Mouse (Mus musculus) embryonic facial prominence, embryonic 11.5 days (tissue): ENCODE data around the gene Fgd2. TPM values are rescaled to one million over a fixed set of nuclear protein-coding genes. Genes with fewer than 3 reads are reported as not detected.

Experiments
- ATAC-seq: fragments of 200-750 bp; cut with Nextera tagmentation; replicated peaks from 2 replicates; pipeline ENCODE4 v1.8.0; 2017; ENCODE audit warnings: low read depth; ENCODE audit not compliant: insufficient number of reproducible peaks, low FRiP score, low TSS enrichment
- DNase-seq: peaks from one replicate; pipeline ENCODE4 v3.0.0-alpha.2; 2015; ENCODE audit warnings: low spot score
- H3K27ac ChIP-seq: fragments of 300-500 bp; sonication (generic); replicated peaks from 2 replicates; pipeline ENCODE4 v1.5.1; 2014; ENCODE audit warnings: mild to moderate bottlenecking, low read depth, low read length, control low read depth
- H3K27me3 ChIP-seq: fragments of 300-500 bp; sonication (generic); 2 replicates; pipeline ENCODE4 v1.6.1; 2014; ENCODE audit warnings: mild to moderate bottlenecking, low read length, moderate library complexity, mixed read lengths; ENCODE audit not compliant: control insufficient read depth, insufficient read depth
- H3K36me3 ChIP-seq: fragments of 300-500 bp; sonication (generic); replicated peaks from 2 replicates; pipeline ENCODE4 v1.6.1; 2014; ENCODE audit warnings: low read depth, mild to moderate bottlenecking, low read length, moderate library complexity, mixed read lengths; ENCODE audit not compliant: control insufficient read depth, insufficient read depth
- H3K4me1 ChIP-seq: fragments of 300-500 bp; sonication (generic); 2 replicates; pipeline ENCODE4 v1.6.1; 2014; ENCODE audit warnings: low read length, mixed read lengths; ENCODE audit not compliant: control insufficient read depth, insufficient read depth
- H3K4me2 ChIP-seq: fragments of 300-500 bp; sonication (generic); 2 replicates; pipeline ENCODE4 v1.6.1; 2014; ENCODE audit warnings: low read depth, mild to moderate bottlenecking, control low read depth, low read length, moderate library complexity
- H3K4me3 ChIP-seq: fragments of 300-500 bp; sonication (generic); 2 replicates; pipeline ENCODE4 v1.5.1; 2014; ENCODE audit warnings: low read depth, low read length, control low read depth
- H3K9ac ChIP-seq: fragments of 300-500 bp; sonication (generic); replicated peaks from 2 replicates; pipeline ENCODE4 v1.6.1; 2014; ENCODE audit warnings: mild to moderate bottlenecking, control low read depth, low read length
- H3K9me3 ChIP-seq: fragments of 300-500 bp; sonication (generic); replicated peaks from 2 replicates; pipeline ENCODE4 v1.6.1; 2016; ENCODE audit warnings: mild to moderate bottlenecking, low read length, inconsistent platforms, mixed read lengths; ENCODE audit not compliant: control insufficient read depth
- WGBS: fragments of 180-500 bp; shearing (Covaris S2); extraction: QIAGEN DNeasy Blood & Tissue Kit; methylation state at CpG from one replicate; pipeline ENCODE4 v1.1.7; 2014; 5-methylcytosine and 5-hydroxymethylcytosine counted together
- polyA plus RNA-seq: library from polyadenylated mRNA; unstranded; fragments of >200 nt; fragmentation: Nextera tagmentation; extraction: Ambion mirVana; gene quantifications from 2 replicates; pipeline ENCODE4 v1.2.1, GENCODE M21; 2014

Gene Fgd2
- polyA plus RNA-seq, 1 experiment from 2014 or later = 7.0 TPM

DNA sequence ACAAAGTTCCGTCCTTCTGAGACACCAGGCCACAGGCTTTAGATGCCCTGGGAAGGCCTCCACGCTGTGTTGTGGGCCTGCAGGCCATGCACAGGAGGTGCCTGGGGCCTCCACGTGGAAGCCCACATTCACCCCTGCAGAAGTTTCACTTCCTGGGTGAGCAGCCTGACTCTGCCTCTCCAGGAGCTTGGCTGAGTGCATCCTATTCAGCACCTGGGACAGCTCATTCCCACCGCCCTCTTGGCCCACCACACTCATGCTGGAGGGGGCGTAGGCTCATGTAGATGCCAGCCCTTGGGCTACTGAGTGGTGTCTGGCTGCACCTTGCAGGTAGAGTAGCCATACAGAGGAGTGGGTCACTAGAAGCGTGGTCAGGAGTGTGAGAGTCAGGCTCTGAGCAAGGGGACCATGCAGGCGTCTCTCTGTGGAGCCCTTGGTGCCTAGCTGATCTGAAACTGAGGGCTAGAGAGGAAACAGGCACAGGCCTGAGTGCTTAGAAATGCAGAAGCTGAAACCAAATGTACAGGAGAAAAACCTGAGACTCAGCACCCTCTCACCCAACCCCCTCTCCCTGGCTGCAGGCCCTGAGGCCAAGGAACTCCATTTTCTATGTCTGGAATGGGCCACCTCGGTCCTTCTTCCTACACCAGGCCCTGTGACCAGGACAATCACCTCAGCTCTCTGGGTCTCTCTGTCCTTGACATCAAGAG is 1.4 kb downstream of the Fgd2 start:
- 60% methylated on average over 8 of the region's 8 CpGs for WGBS
- Histone ChIP-seq H3K9ac (no peak overlapping the region), H3K4me3 (no peak overlapping the region), H3K4me1 (no peaks in the 10 kb centered on the region), H3K36me3 (no peaks in the 10 kb centered on the region), H3K27me3 (no peaks in the 10 kb centered on the region), H3K9me3 (no peaks in the 10 kb centered on the region), H3K27ac (no peak overlapping the region), H3K4me2 (no peak overlapping the region)
- DNase-seq = peak; percentile 63
- ATAC-seq = no peak

DNA sequence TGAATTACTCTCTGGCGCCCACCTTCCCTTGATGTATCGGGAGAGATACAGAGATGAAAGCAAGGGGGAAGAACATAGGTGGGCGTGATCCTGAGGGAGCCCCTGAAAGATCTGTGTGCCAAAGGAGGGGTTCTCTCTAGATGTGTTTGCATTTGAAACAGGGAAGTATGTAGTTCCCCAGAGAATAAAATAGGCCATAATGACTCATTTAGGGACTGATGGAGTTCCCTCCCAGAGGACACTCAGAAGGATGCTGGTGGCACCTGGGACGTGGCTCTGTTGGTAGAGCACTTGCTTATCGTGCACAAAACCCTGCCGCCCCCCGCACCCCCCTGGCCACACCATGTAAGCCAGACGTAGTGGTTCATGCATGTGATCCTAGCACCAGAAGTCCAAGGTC is 2.4 kb downstream of the Fgd2 start:
- Histone ChIP-seq H3K27ac (no peak overlapping the region), H3K9me3 (no peaks in the 10 kb centered on the region), H3K4me3 (no peak overlapping the region), H3K27me3 (no peaks in the 10 kb centered on the region), H3K36me3 (no peaks in the 10 kb centered on the region), H3K4me1 (no peaks in the 10 kb centered on the region), H3K4me2 (no peak overlapping the region), H3K9ac (no peak overlapping the region)
- ATAC-seq (no peak), DNase-seq (no peak)
- WGBS = 84% methylated on average over 8 of the region's 8 CpGs

DNA sequence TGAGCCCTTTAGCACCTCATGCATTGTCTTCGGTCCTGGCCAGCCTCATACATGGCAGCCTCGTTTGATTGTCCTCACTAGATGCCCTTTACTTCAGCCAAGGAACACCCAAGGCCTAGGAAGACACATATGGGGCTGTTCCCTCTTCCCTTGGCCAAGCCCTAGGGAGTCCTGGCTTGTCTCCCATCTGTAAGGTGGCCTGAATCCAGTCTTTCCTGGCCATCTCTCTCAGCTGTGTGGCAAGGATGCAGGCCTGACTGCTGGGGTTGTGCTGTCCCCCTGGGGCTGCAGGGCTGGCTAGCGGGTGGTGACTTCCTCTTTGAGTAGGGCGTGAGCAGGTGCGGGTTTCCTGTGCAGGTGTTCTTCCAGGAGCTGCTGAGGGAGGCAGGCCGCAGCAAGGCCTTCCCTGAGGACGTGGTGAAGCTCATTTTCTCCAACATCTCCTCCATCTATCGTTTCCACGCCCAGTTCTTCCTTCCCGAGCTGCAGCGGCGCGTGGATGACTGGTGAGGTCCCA is 4.4 kb downstream of the Fgd2 start:
- no peak for DNase-seq
- Histone ChIP-seq H3K4me3 (no peak overlapping the region), H3K27me3 (no peaks in the 10 kb centered on the region), H3K9me3 (no peaks in the 10 kb centered on the region), H3K4me2 (no peak overlapping the region), H3K27ac (no peak overlapping the region), H3K9ac (no peak overlapping the region), H3K36me3 (no peaks in the 10 kb centered on the region), H3K4me1 (no peaks in the 10 kb centered on the region; the same call in 1 of the 2 replicates)
- no peak for ATAC-seq
- 83% methylated on average over 13 of the region's 13 CpGs for WGBS

DNA sequence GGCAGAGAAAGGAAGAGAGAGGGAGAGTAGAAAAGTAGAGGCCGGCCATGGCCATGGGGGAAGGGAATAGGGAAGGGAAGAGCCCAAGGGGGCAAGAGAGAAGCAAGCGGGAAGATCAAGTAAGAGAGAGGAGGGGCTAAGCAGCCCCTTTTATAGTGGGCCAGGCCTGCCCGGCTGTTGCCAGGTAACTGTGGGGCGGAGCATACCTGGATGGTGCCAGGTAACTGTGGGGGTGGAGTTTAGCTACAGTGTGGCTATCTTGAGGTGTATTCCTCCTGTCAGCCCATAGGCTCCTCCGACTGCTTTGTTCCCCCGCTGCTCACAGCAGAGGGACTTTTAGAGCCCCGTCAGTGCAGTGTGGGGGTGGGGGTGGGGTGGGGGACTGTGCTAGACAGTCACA is 8.0 kb downstream of the Fgd2 start:
- H3K27ac ChIP-seq = no peak overlapping the region
- H3K9ac ChIP-seq = peak overlapping the region; percentile 18; the same call in 1 of the 2 replicates
- no peak for ATAC-seq

DNA sequence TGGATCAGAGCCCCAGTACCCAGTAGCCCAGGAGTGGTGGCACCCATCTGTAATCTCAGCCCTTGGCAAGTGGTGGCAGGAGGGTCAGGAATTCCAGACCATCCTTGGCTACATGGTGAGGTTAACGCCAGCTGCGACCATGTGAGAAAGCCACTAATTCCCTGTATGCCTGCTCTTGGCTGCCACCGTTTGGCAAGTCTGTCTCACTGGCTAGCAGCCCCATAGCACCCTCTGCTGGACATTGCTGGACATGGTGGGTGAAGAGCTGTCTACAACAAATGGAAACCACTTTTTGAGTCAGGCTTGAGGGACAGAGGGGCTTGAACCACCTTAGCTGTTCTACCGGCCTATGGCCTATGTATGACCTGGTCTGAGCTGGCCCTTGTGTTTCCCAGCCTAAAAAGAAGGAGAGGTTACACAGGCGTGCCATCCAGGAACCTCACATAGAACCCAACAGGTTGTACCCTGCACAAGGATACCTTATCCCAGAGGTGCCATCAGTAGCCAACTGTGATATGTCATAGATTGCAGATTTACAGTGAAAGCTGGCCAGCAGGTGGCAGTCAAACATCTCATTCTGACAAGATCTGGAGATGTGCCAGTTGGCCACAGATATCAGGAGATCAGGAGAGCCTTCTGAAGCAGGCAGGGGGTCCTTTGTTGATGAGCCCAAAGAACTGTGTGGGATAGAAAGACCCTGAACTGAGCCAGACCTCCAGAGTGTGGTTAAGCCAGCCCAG is 10.4 kb downstream of the Fgd2 start:
- H3K4me2 ChIP-seq = no peak overlapping the region
- H3K9me3 ChIP-seq = no peaks in the 10 kb centered on the region
- H3K9ac ChIP-seq = no peak overlapping the region
- no peaks in the 10 kb centered on the region for H3K36me3 ChIP-seq
- ATAC-seq = peak; percentile 25; the same call in 1 of the 2 replicates
- H3K4me3 ChIP-seq = no peak overlapping the region
- 7% methylated on average over 5 of the region's 5 CpGs for WGBS
- H3K27ac ChIP-seq = no peak overlapping the region
- no peaks in the 10 kb centered on the region for H3K27me3 ChIP-seq
- no peaks in the 10 kb centered on the region; the same call in 1 of the 2 replicates for H3K4me1 ChIP-seq
- DNase-seq = peak; percentile 94

More for the DNA sequence above, 8.0 kb downstream of the Fgd2 start:
- H3K4me1 ChIP-seq = no peaks in the 10 kb centered on the region; the same call in 1 of the 2 replicates
- WGBS = 7% methylated on average over 7 of the region's 7 CpGs
- peak overlapping the region; percentile 13 for H3K4me2 ChIP-seq
- H3K9me3 ChIP-seq = no peaks in the 10 kb centered on the region
- H3K4me3 ChIP-seq = no peak overlapping the region
- no peaks in the 10 kb centered on the region for H3K27me3 ChIP-seq
- H3K36me3 ChIP-seq = no peaks in the 10 kb centered on the region
- peak; percentile 41 for DNase-seq

DNA sequence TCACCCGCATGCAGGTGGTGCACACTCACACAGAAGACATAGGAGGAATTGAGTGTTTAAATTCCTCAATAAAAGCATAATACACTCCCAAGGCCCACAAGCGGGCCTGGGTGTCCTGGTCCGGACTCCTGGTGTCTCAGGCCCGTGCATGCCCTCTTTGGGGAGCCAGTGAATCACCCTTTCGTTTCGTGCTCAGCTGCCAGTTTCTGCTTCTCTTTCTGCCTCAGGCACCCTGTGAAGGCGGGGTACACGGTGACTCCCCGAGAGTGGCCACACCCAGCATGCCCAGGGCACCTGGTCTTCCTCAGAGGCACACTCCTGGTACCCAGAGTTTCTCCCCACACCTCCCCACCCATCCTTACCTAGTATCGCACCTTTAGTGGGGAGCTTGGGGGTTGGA is 15.2 kb downstream of the Fgd2 start:
- DNase-seq = no peak
- no peak overlapping the region for H3K27ac ChIP-seq
- H3K9me3 ChIP-seq = no peaks in the 10 kb centered on the region
- no peak overlapping the region for H3K4me2 ChIP-seq
- 82% methylated on average over 10 of the region's 10 CpGs for WGBS
- H3K4me3 ChIP-seq = no peak overlapping the region
- no peaks in the 10 kb centered on the region for H3K27me3 ChIP-seq
- no peaks in the 10 kb centered on the region for H3K36me3 ChIP-seq
- no peaks in the 10 kb centered on the region for H3K4me1 ChIP-seq
- no peak overlapping the region for H3K9ac ChIP-seq
- no peak for ATAC-seq

DNA sequence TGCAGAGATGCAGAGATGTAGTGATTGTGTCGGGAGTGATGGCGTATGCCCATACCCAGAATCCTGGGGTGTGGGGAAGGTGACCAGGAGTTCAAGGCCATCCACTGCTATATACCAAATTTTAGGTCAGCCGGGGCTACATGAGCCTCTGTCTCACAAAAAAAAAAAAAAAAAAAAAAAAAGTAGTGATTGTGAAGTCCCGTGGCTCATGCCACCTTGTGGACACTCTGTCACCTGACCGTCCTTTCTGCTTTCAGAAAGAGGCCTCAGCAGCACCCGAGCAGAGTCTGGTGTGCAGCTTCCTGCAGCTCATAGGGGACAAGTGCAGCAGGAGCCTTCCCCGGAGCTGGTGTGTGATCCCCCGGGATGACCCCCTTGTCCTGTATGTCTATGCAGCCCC is 17.3 kb downstream of the Fgd2 start:
- Histone ChIP-seq H3K4me1 (no peaks in the 10 kb centered on the region), H3K4me3 (no peak overlapping the region), H3K9ac (no peak overlapping the region), H3K27ac (no peak overlapping the region), H3K27me3 (no peaks in the 10 kb centered on the region), H3K36me3 (no peaks in the 10 kb centered on the region), H3K9me3 (no peaks in the 10 kb centered on the region), H3K4me2 (no peak overlapping the region)
- no peak for DNase-seq
- no peak for ATAC-seq
- WGBS = 61% methylated on average over 8 of the region's 8 CpGs

DNA sequence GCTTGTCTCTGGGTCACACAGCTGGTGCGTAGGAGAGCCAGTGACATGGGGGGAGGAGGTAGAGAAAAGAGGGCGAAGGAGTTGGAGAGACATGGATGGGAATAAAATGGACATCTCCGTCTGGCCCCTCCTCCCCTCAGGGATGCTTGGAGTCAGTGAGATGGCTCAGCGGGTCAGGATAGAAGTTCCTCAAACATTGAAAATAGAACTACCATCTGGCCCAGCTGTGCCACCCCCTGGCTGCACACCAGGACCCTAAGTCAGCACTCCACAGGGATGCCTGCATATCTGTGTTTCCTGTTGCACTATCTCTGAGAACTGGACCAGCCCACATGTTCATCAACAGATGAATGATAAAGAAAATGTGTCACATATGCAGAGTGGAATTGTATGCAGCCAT is 19.5 kb downstream of the Fgd2 start:
- Histone ChIP-seq H3K9me3 (no peaks in the 10 kb centered on the region), H3K4me3 (no peak overlapping the region), H3K27ac (no peak overlapping the region), H3K4me2 (no peak overlapping the region), H3K27me3 (no peaks in the 10 kb centered on the region), H3K36me3 (no peaks in the 10 kb centered on the region), H3K9ac (no peak overlapping the region), H3K4me1 (no peaks in the 10 kb centered on the region)
- 77% methylated on average over 4 of the region's 4 CpGs for WGBS
- no peak for DNase-seq
- no peak for ATAC-seq
